Mouse (Mus musculus) kidney, adult 2 months (tissue): Measurements from ENCODE around the gene Gpd2.

Experiments
- CTCF ChIP-seq: fragments of 200-500 bp; conservative IDR thresholded peaks from 2 replicates; pipeline ENCODE4 v1.5.1; 2011; ENCODE audit warnings: low read depth, mild to moderate bottlenecking, control low read depth, low read length, moderate library complexity, mixed read lengths; ENCODE audit not compliant: insufficient read depth, insufficient read length
- POLR2A ChIP-seq: fragments of 200-500 bp; IDR thresholded peaks from one replicate; pipeline ENCODE4 v1.6.1; 2011; ENCODE audit warnings: low read depth, low read length, control low read depth

- TF ChIP-seq CTCF (no peak), POLR2A (no peak)
Measured at GRCm38 (mm10) chr2:57414550-57415160, 177.2 kb downstream of the Gpd2 start.
